Mouse (Mus musculus) CH12.LX (cell line): ENCODE data around the gene Map3k20. TPM values are rescaled to one million over a fixed set of nuclear protein-coding genes. Genes with fewer than 3 reads are reported as not detected.

Experiments used
- DNase-seq: peaks from one replicate; pipeline ENCODE4 v3.0.0-alpha.2; 2013; ENCODE audit errors: extremely low read depth
- H3K27ac ChIP-seq: 2 replicates; pipeline ENCODE4 v1.5.1; 2012; ENCODE audit warnings: low read depth, mild to moderate bottlenecking, control low read depth, moderate library complexity; ENCODE audit not compliant: insufficient read depth
- H3K27me3 ChIP-seq: replicated peaks from 2 replicates; pipeline ENCODE3; 2012; ENCODE audit warnings: inconsistent platforms
- H3K36me3 ChIP-seq, 2 experiments: replicated peaks in 1 of 2; 2 replicates each; pipeline versions ENCODE3 to v1.6.1; 2012; ENCODE audit warnings: inconsistent platforms in 1 of 2, low read length in 1 of 2, mild to moderate bottlenecking in 1 of 2, mixed read lengths in 1 of 2, moderate library complexity in 1 of 2; ENCODE audit not compliant: control insufficient read depth in 1 of 2, insufficient read depth in 1 of 2
- H3K4me1 ChIP-seq, 2 experiments: 2 replicates each; pipeline ENCODE4 v1.6.1; 2012; ENCODE audit warnings: inconsistent platforms in 1 of 2, moderate library complexity in 1 of 2; ENCODE audit not compliant: insufficient read depth in 2 of 2, control insufficient read depth in 1 of 2
- H3K4me2 ChIP-seq: 2 replicates; pipeline ENCODE4 v1.6.1; 2012; ENCODE audit warnings: low read depth, mild to moderate bottlenecking, control low read depth; ENCODE audit not compliant: poor library complexity, insufficient read depth, severe bottlenecking
- H3K4me3 ChIP-seq, 3 experiments: fragments of 150-350 bp in 1 of 3; sonication (generic) in 1 of 3; replicated peaks in 1 of 3; 2 replicates each; pipeline versions ENCODE3 to v1.5.1; 2011 to 2012; ENCODE audit warnings: low read depth in 2 of 3, low read length in 2 of 3, mild to moderate bottlenecking in 2 of 3, moderate library complexity in 2 of 3, control low read depth in 1 of 3, improper control_type of control experiment in 1 of 3, inconsistent platforms in 1 of 3, mixed read lengths in 1 of 3; ENCODE audit not compliant: poor library complexity in 1 of 3
- H3K79me2 ChIP-seq: replicated peaks from 2 replicates; pipeline ENCODE4 v1.6.1; 2012; ENCODE audit warnings: mild to moderate bottlenecking, moderate library complexity; ENCODE audit not compliant: control insufficient read depth, poor library complexity, insufficient read depth, severe bottlenecking; ENCODE audit errors: extremely low read depth
- H3K9ac ChIP-seq: 2 replicates; pipeline ENCODE4 v1.6.1; 2012; ENCODE audit warnings: low read depth, mild to moderate bottlenecking, control low read depth, moderate library complexity; ENCODE audit not compliant: insufficient read depth
- H3K9me3 ChIP-seq: replicated peaks from 2 replicates; pipeline ENCODE3; 2012; ENCODE audit warnings: low read length, inconsistent platforms, mixed read lengths
- BHLHE40 ChIP-seq: IDR thresholded peaks from 2 replicates; pipeline ENCODE4 v1.6.1; 2011; ENCODE audit warnings: mild to moderate bottlenecking, low read depth, low read length, improper control_type of control experiment
- CTCF ChIP-seq, 2 experiments: IDR thresholded peaks in 1 of 2; conservative IDR thresholded peaks in 1 of 2; 2 replicates each; pipeline ENCODE4 v1.5.1; 2011 to 2012; ENCODE audit warnings: low read depth in 2 of 2, low read length in 2 of 2, improper control_type of control experiment in 1 of 2, inconsistent platforms in 1 of 2, mild to moderate bottlenecking in 1 of 2, moderate library complexity in 1 of 2
- ETS1 ChIP-seq: conservative IDR thresholded peaks from 2 replicates; pipeline ENCODE4 v1.6.1; 2012; ENCODE audit warnings: low read depth, mild to moderate bottlenecking, inconsistent platforms, low read length, improper control_type of control experiment, moderate library complexity
- GABPA ChIP-seq: IDR thresholded peaks from 2 replicates; pipeline ENCODE4 v1.6.1; 2012; ENCODE audit warnings: low read depth, low read length, improper control_type of control experiment, inconsistent platforms; ENCODE audit not compliant: insufficient replicate concordance
- JUND ChIP-seq: conservative IDR thresholded peaks from 2 replicates; pipeline ENCODE4 v1.6.1; 2011; ENCODE audit warnings: low read depth, low read length, improper control_type of control experiment
- KAT2A ChIP-seq: IDR thresholded peaks from 2 replicates; pipeline ENCODE4 v1.6.1; 2012; ENCODE audit warnings: low read length, improper control_type of control experiment, inconsistent platforms; ENCODE audit not compliant: insufficient replicate concordance
- MAFK ChIP-seq: IDR thresholded peaks from 2 replicates; pipeline ENCODE4 v1.6.1; 2011; ENCODE audit warnings: low read length, improper control_type of control experiment; ENCODE audit not compliant: insufficient replicate concordance
- MXI1 ChIP-seq: IDR thresholded peaks from 2 replicates; pipeline ENCODE4 v1.6.1; 2011; ENCODE audit warnings: mild to moderate bottlenecking, low read depth, low read length, improper control_type of control experiment
- MYC ChIP-seq: IDR thresholded peaks from 2 replicates; pipeline ENCODE4 v1.6.1; 2011; ENCODE audit warnings: low read depth, mild to moderate bottlenecking, improper control_type of control experiment, low read length
- PAX5 ChIP-seq: IDR thresholded peaks from 2 replicates; pipeline ENCODE4 v1.6.1; 2012; ENCODE audit warnings: low read length, inconsistent platforms, mixed read lengths
- POLR2A ChIP-seq: IDR thresholded peaks from 2 replicates; pipeline ENCODE4 v1.6.1; 2011; ENCODE audit warnings: low read depth, mild to moderate bottlenecking, improper control_type of control experiment, low read length
- RAD21 ChIP-seq: IDR thresholded peaks from 2 replicates; pipeline ENCODE4 v1.6.1; 2011; ENCODE audit warnings: low read depth, mild to moderate bottlenecking, low read length, improper control_type of control experiment, moderate library complexity
- SMC3 ChIP-seq: IDR thresholded peaks from 2 replicates; pipeline ENCODE4 v1.6.1; 2011; ENCODE audit warnings: low read depth, low read length, improper control_type of control experiment
- TBP ChIP-seq: conservative IDR thresholded peaks from 2 replicates; pipeline ENCODE4 v1.6.1; 2011; ENCODE audit warnings: low read depth, low read length, improper control_type of control experiment
- ZC3H11A ChIP-seq: IDR thresholded peaks from 2 replicates; pipeline ENCODE4 v1.6.1; 2012; ENCODE audit warnings: low read depth, mild to moderate bottlenecking, inconsistent platforms, low read length, improper control_type of control experiment
- ZMIZ1 ChIP-seq: IDR thresholded peaks from 2 replicates; pipeline ENCODE4 v1.6.1; 2012; ENCODE audit warnings: low read depth, mild to moderate bottlenecking, inconsistent platforms, low read length, improper control_type of control experiment
- dilution Hi-C: fragments of 300-500 bp; cut with MboI; formaldehyde crosslinking; loops from 2 replicates; pipeline ENCODE4 v1.14.3; 2020; ENCODE audit warnings: low sequenced_read_pairs; ENCODE audit not compliant: extremely low pct_unique_long_range_greater_than_20kb, extremely low pct_ligation_motif_present
- in situ Hi-C: fragments of 300-500 bp; cut with MboI; formaldehyde crosslinking; loops from 3 replicates; pipeline ENCODE4 v1.14.3; 2019; ENCODE audit warnings: low sequenced_read_pairs, low pct_ligation_motif_present, low pct_unique_long_range_greater_than_20kb, mixed read lengths
- polyA plus RNA-seq: library from polyadenylated mRNA; unstranded; fragments of >175 nt; gene quantifications from 2 replicates; pipeline ENCODE4 v1.2.1, GENCODE M21; 2012; ENCODE audit warnings: low read depth; ENCODE audit not compliant: insufficient read length
- total RNA-seq, 2 experiments: library from RNA; depleted of rRNA; stranded (reverse); fragments of 300-350 nt in 1 of 2; fragments of >200 nt in 1 of 2; gene quantifications; 2 replicates each; pipeline ENCODE4 v1.2.3; 2012 to 2014

Gene Map3k20
- total and polyA plus RNA-seq, 3 experiments: 4.1 to 6.6 (median 6.1) TPM

- no peak overlapping the region for H3K4me2 ChIP-seq
- H3K9me3 ChIP-seq: no peaks in the 10 kb centered on the region
- peak; percentile 19 for DNase-seq
- peaks cover 0 to 18% of the 10 kb centered on the region in 2 experiments for H3K36me3 ChIP-seq
- no peak overlapping the region for H3K9ac ChIP-seq
- no peaks in the 10 kb centered on the region for H3K27me3 ChIP-seq
- in situ Hi-C loops: loop anchor here (10.0 kb wide), 1 partner anchor 163 kb away; no protein-coding TSS in a partner anchor
- no peaks in the 10 kb centered on the region for H3K4me1 ChIP-seq
- dilution Hi-C loops: no loop called here
- TF ChIP-seq BHLHE40: peak; percentile 65
- peak; percentile 38 to 61; a peak in 3 of 4 replicates for TF ChIP-seq CTCF (conservative IDR thresholded peaks at IDR 0.05 in 1 of 2, IDR thresholded peaks at IDR 0.05 in 1 of 2; ENCODE audit: low read depth in 2 of 2, low read length in 2 of 2)
- no peak for TF ChIP-seq JUND
- no peak for TF ChIP-seq MYC
- TF ChIP-seq ETS1: no peak
- no peak for TF ChIP-seq KAT2A
- TF ChIP-seq RAD21: peak; percentile 16; the same call in 1 of the 2 replicates
- TF ChIP-seq MXI1: no peak
- TF ChIP-seq ZMIZ1: no peak
- no peak for TF ChIP-seq MAFK
- peak; percentile 44 for TF ChIP-seq SMC3
- TF ChIP-seq PAX5: no peak
- H3K4me3 ChIP-seq: no peak overlapping the region
- no peaks in the 10 kb centered on the region for H3K79me2 ChIP-seq
- no peak overlapping the region for H3K27ac ChIP-seq
These were observed 112.8 kb downstream of the Map3k20 start for GRCm38 (mm10) chr2:72398227-72398626.

GRCm38 (mm10) chr2:72399469-72400195, 114.2 kb downstream of the Map3k20 start:
- H3K79me2 ChIP-seq: no peaks in the 10 kb centered on the region
- peaks cover 0 to 22% of the 10 kb centered on the region in 2 experiments for H3K36me3 ChIP-seq
- H3K27ac ChIP-seq: no peak overlapping the region
- TF ChIP-seq POLR2A: no peak
- no peak for TF ChIP-seq PAX5
- no peak for TF ChIP-seq TBP
- no peak for TF ChIP-seq ZC3H11A
- no peak for TF ChIP-seq GABPA
- TF ChIP-seq, all 38 proteins: peak for 0
- dilution Hi-C loops (no loop called here), in situ Hi-C loops (loop anchor here (10.0 kb wide), 1 partner anchor 165 kb away; no protein-coding TSS in a partner anchor)
- Histone ChIP-seq H3K4me1 (no peaks in the 10 kb centered on the region), H3K9me3 (no peaks in the 10 kb centered on the region), H3K4me2 (no peak overlapping the region), H3K27me3 (no peaks in the 10 kb centered on the region), H3K4me3 (no peak overlapping the region), H3K9ac (no peak overlapping the region)
- no peak for DNase-seq
